Mouse (Mus musculus) intestine, embryonic 14.5 days (tissue): ENCODE results near the gene Tnip3. TPM values are rescaled to one million over a fixed set of nuclear protein-coding genes. Genes with fewer than 3 reads are reported as not detected.

Source experiments
- ATAC-seq: fragments of 200-750 bp; cut with Nextera tagmentation; replicated peaks from 2 replicates; pipeline ENCODE4 v1.8.0; 2017; ENCODE audit warnings: low read depth, moderate number of reproducible peaks, moderate TSS enrichment, moderate library complexity; ENCODE audit not compliant: low FRiP score, low TSS enrichment
- DNase-seq: peaks from one replicate; pipeline ENCODE4 v3.0.0-alpha.2; 2018; ENCODE audit warnings: low spot score
- H3K27ac ChIP-seq: fragments of 300-500 bp; sonication (generic); 2 replicates; pipeline ENCODE4 v1.5.1; 2014; ENCODE audit warnings: low read depth, mild to moderate bottlenecking, control low read depth
- H3K27me3 ChIP-seq: fragments of 300-500 bp; sonication (generic); replicated peaks from 2 replicates; pipeline ENCODE4 v1.6.1; 2014; ENCODE audit warnings: low read length, control low read depth; ENCODE audit not compliant: control insufficient read depth, insufficient read depth
- H3K36me3 ChIP-seq: fragments of 300-500 bp; sonication (generic); 2 replicates; pipeline ENCODE4 v1.6.1; 2014; ENCODE audit warnings: low read length, control low read depth; ENCODE audit not compliant: control insufficient read depth, insufficient read depth
- H3K4me1 ChIP-seq: fragments of 300-500 bp; sonication (generic); replicated peaks from 2 replicates; pipeline ENCODE4 v1.6.1; 2014; ENCODE audit warnings: low read length, control low read depth, mixed read lengths; ENCODE audit not compliant: control insufficient read depth, insufficient read depth
- H3K4me2 ChIP-seq: fragments of 300-500 bp; sonication (generic); 2 replicates; pipeline ENCODE4 v1.6.1; 2014; ENCODE audit warnings: low read length
- H3K4me3 ChIP-seq: fragments of 300-500 bp; sonication (generic); 2 replicates; pipeline ENCODE4 v1.5.1; 2014; ENCODE audit warnings: low read depth, low read length, control low read depth, mixed read lengths
- H3K9ac ChIP-seq: fragments of 300-500 bp; sonication (generic); 2 replicates; pipeline ENCODE4 v1.6.1; 2014; ENCODE audit warnings: mild to moderate bottlenecking, low read length
- H3K9me3 ChIP-seq: fragments of 300-500 bp; sonication (generic); 2 replicates; pipeline ENCODE4 v1.6.1; 2016; ENCODE audit warnings: low read length, control low read depth; ENCODE audit not compliant: control insufficient read depth
- WGBS: fragments of 180-500 bp; shearing (Covaris S2); extraction: QIAGEN DNeasy Blood & Tissue Kit; methylation state at CpG from one replicate; pipeline ENCODE4 v1.1.7; 2014; 5-methylcytosine and 5-hydroxymethylcytosine counted together
- polyA plus RNA-seq: library from polyadenylated mRNA; unstranded; fragments of >200 nt; fragmentation: Nextera tagmentation; extraction: Ambion mirVana; gene quantifications from 2 replicates; pipeline ENCODE4 v1.2.1, GENCODE M21; 2014

Gene Tnip3
- polyA plus RNA-seq, 1 experiment from 2014 or later: not detected

- ATAC-seq (no peak), DNase-seq (no peak)
- Histone ChIP-seq H3K4me2 (no peak overlapping the region), H3K9ac (no peak overlapping the region), H3K36me3 (no peaks in the 10 kb centered on the region), H3K27ac (no peak overlapping the region), H3K27me3 (no peaks in the 10 kb centered on the region), H3K9me3 (no peaks in the 10 kb centered on the region), H3K4me1 (no peaks in the 10 kb centered on the region), H3K4me3 (no peak overlapping the region)
- 58% methylated on average over 5 of the region's 5 CpGs for whole genome bisulfite sequencing
Measured at GRCm38 (mm10) chr6:65537327-65537884, 12.3 kb downstream of the Tnip3 start.

GRCm38 (mm10) chr6:65538022-65538652 lies 13.0 kb downstream of the Tnip3 start:
- no peaks in the 10 kb centered on the region for H3K9me3 ChIP-seq
- H3K27me3 ChIP-seq: no peaks in the 10 kb centered on the region
- H3K27ac ChIP-seq: no peak overlapping the region
- ATAC-seq: no peak
- WGBS: 60% methylated on average over 9 of the region's 9 CpGs
- H3K4me1 ChIP-seq: no peaks in the 10 kb centered on the region
- H3K36me3 ChIP-seq: no peaks in the 10 kb centered on the region
- H3K4me2 ChIP-seq: no peak overlapping the region
- no peak for DNase-seq
- H3K9ac ChIP-seq: no peak overlapping the region
- H3K4me3 ChIP-seq: no peak overlapping the region

GRCm38 (mm10) chr6:65538921-65539320 lies 13.8 kb downstream of the Tnip3 start:
- ATAC-seq: no peak
- no peaks in the 10 kb centered on the region for H3K9me3 ChIP-seq
- no peak overlapping the region for H3K27ac ChIP-seq
- no peaks in the 10 kb centered on the region for H3K4me1 ChIP-seq
- WGBS: 82% methylated on average over 3 of the region's 3 CpGs
- H3K9ac ChIP-seq: no peak overlapping the region
- DNase-seq: no peak
- H3K27me3 ChIP-seq: no peaks in the 10 kb centered on the region
- H3K4me3 ChIP-seq: no peak overlapping the region
- H3K36me3 ChIP-seq: no peaks in the 10 kb centered on the region
- no peak overlapping the region for H3K4me2 ChIP-seq

- 54% methylated on average over 2 of the region's 2 CpGs for WGBS
Measured at GRCm38 (mm10) chr6:65540138-65540537, 15.0 kb downstream of the Tnip3 start.

GRCm38 (mm10) chr6:65541094-65541493 lies 16.0 kb downstream of the Tnip3 start:
- WGBS: 73% methylated on average over 3 of the region's 3 CpGs

More at GRCm38 (mm10) chr6:65540138-65540537, 15.0 kb downstream of the Tnip3 start:
- Histone ChIP-seq H3K36me3 (no peaks in the 10 kb centered on the region), H3K4me1 (0 out of 2 replicates have a peak, but pooled peaks cover 3% of the 10 kb centered on the region), H3K9me3 (no peaks in the 10 kb centered on the region), H3K9ac (no peak overlapping the region), H3K27me3 (no peaks in the 10 kb centered on the region), H3K27ac (no peak overlapping the region), H3K4me3 (no peak overlapping the region), H3K4me2 (no peak overlapping the region)
- ATAC-seq (no peak), DNase-seq (no peak)

GRCm38 (mm10) chr6:65542391-65542790 lies 17.3 kb downstream of the Tnip3 start:
- Histone ChIP-seq H3K4me3 (no peak overlapping the region), H3K4me2 (no peak overlapping the region), H3K27me3 (no peaks in the 10 kb centered on the region), H3K9me3 (no peaks in the 10 kb centered on the region), H3K36me3 (no peaks in the 10 kb centered on the region), H3K9ac (no peak overlapping the region), H3K4me1 (0 out of 2 replicates have a peak, but pooled peaks cover 3% of the 10 kb centered on the region), H3K27ac (no peak overlapping the region)
- no peak for ATAC-seq
- DNase-seq: no peak
- 44% methylated on average over 3 of the region's 3 CpGs for WGBS

More at GRCm38 (mm10) chr6:65541094-65541493, 16.0 kb downstream of the Tnip3 start:
- ATAC-seq (no peak), DNase-seq (no peak)
- no peaks in the 10 kb centered on the region for H3K27me3 ChIP-seq
- 0 out of 2 replicates have a peak, but pooled peaks cover 3% of the 10 kb centered on the region for H3K4me1 ChIP-seq
- H3K4me3 ChIP-seq: no peak overlapping the region
- no peak overlapping the region for H3K9ac ChIP-seq
- H3K4me2 ChIP-seq: no peak overlapping the region
- no peaks in the 10 kb centered on the region for H3K9me3 ChIP-seq
- H3K27ac ChIP-seq: no peak overlapping the region
- H3K36me3 ChIP-seq: no peaks in the 10 kb centered on the region

GRCm38 (mm10) chr6:65542913-65543312 lies 17.8 kb downstream of the Tnip3 start:
- H3K27me3 ChIP-seq: no peaks in the 10 kb centered on the region
- no peak overlapping the region for H3K4me3 ChIP-seq
- H3K36me3 ChIP-seq: no peaks in the 10 kb centered on the region
- H3K9ac ChIP-seq: no peak overlapping the region
- DNase-seq (no peak), ATAC-seq (no peak)
- 27% methylated on average over 1 of the region's 1 CpGs for WGBS
- no peak overlapping the region for H3K27ac ChIP-seq
- 0 out of 2 replicates have a peak, but pooled peaks cover 3% of the 10 kb centered on the region for H3K4me1 ChIP-seq
- H3K4me2 ChIP-seq: no peak overlapping the region
- no peaks in the 10 kb centered on the region for H3K9me3 ChIP-seq

GRCm38 (mm10) chr6:65563887-65564656 lies 39.0 kb downstream of the Tnip3 start:
- whole genome bisulfite sequencing: 78% methylated on average over 3 of the region's 3 CpGs
- Histone ChIP-seq H3K9ac (no peak overlapping the region), H3K4me2 (no peak overlapping the region), H3K4me3 (no peak overlapping the region), H3K36me3 (no peaks in the 10 kb centered on the region), H3K4me1 (no peaks in the 10 kb centered on the region), H3K27me3 (no peaks in the 10 kb centered on the region), H3K27ac (no peak overlapping the region), H3K9me3 (no peaks in the 10 kb centered on the region)
- no peak for ATAC-seq
- no peak for DNase-seq
